Mouse (Mus musculus): ENCODE data around the gene Tmem117. TPM values are rescaled to one million over a fixed set of nuclear protein-coding genes. Genes with fewer than 3 reads are reported as not detected.

Gene Tmem117
- polyA plus RNA-seq, 1 experiment, result 0.42 TPM

DNA sequence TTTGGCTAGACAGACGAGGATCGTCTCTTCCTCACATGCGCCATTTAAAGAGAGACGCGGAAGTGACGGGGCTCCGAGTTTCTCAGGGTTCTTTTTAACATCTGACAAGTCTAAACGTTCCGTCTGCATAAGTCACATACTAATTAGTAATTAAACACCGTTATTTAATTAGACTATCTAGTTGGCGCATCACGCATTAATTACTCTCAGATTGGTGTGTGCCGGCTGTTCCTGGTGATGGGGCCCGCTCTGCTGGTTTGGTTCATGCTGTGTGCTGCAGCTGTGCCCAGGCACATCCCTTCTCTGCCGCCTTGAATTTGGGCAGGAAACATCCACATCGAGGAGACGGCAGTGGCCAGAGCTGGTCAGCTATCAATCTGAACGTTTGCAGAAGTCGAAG lies 142.7 kb downstream of the Tmem117 start:
- no peak overlapping the region for H3K4me3 ChIP-seq (ENCODE audit: control insufficient read depth, insufficient read depth, low read length)
- WGBS, result 91% methylated on average over 19 of the region's 19 CpGs
- H3K36me3 ChIP-seq (ENCODE audit: control insufficient read depth, insufficient read depth, low read length), result no peaks in the 10 kb centered on the region
- DNase-seq, result no peak
- no peaks in the 10 kb centered on the region for H3K27me3 ChIP-seq (ENCODE audit: control insufficient read depth, insufficient read depth, low read length)
- TF ChIP-seq CTCF (IDR thresholded peaks at IDR 0.05; ENCODE audit: borderline replicate concordance, control insufficient read depth, extremely low read depth, insufficient read depth, low read length, poor library complexity), result no peak
- no peak for TF ChIP-seq POLR2A (IDR thresholded peaks at IDR 0.05; ENCODE audit: control insufficient read depth, extremely low read depth, insufficient read depth, low read length, poor library complexity)
- H3K4me1 ChIP-seq (replicated peaks; ENCODE audit: control insufficient read depth, insufficient read depth, low read length), result no peaks in the 10 kb centered on the region
- no peak overlapping the region for H3K27ac ChIP-seq (ENCODE audit: control insufficient read depth, insufficient read depth, low read length)

GRCm38 (mm10) chr15:94776119-94777069 lies 147.4 kb downstream of the Tmem117 start:
- Histone ChIP-seq H3K36me3 (ENCODE audit: control insufficient read depth, insufficient read depth, low read length) (no peaks in the 10 kb centered on the region), H3K27ac (ENCODE audit: control insufficient read depth, insufficient read depth, low read length) (no peak overlapping the region), H3K4me1 (replicated peaks; ENCODE audit: control insufficient read depth, insufficient read depth, low read length) (no peaks in the 10 kb centered on the region), H3K27me3 (ENCODE audit: control insufficient read depth, insufficient read depth, low read length) (no peaks in the 10 kb centered on the region), H3K4me3 (ENCODE audit: control insufficient read depth, insufficient read depth, low read length) (no peak overlapping the region)
- 83% methylated on average over 17 of the region's 17 CpGs for WGBS
- TF ChIP-seq CTCF (IDR thresholded peaks at IDR 0.05; ENCODE audit: borderline replicate concordance, control insufficient read depth, extremely low read depth, insufficient read depth, low read length, poor library complexity) (no peak), POLR2A (IDR thresholded peaks at IDR 0.05; ENCODE audit: control insufficient read depth, extremely low read depth, insufficient read depth, low read length, poor library complexity) (no peak)
- DNase-seq, result no peak

- Histone ChIP-seq H3K36me3 (ENCODE audit: control insufficient read depth, insufficient read depth, low read length) (no peaks in the 10 kb centered on the region), H3K27me3 (ENCODE audit: control insufficient read depth, insufficient read depth, low read length) (no peaks in the 10 kb centered on the region), H3K27ac (ENCODE audit: control insufficient read depth, insufficient read depth, low read length) (no peak overlapping the region), H3K4me1 (replicated peaks; ENCODE audit: control insufficient read depth, insufficient read depth, low read length) (no peaks in the 10 kb centered on the region), H3K4me3 (ENCODE audit: control insufficient read depth, insufficient read depth, low read length) (no peak overlapping the region)
- WGBS, result 83% methylated on average over 1 of the region's 1 CpGs
- no peak for DNase-seq
- no peak for TF ChIP-seq POLR2A (IDR thresholded peaks at IDR 0.05; ENCODE audit: control insufficient read depth, extremely low read depth, insufficient read depth, low read length, poor library complexity)
- no peak for TF ChIP-seq CTCF (IDR thresholded peaks at IDR 0.05; ENCODE audit: borderline replicate concordance, control insufficient read depth, extremely low read depth, insufficient read depth, low read length, poor library complexity)
These were observed 152.5 kb downstream of the Tmem117 start for GRCm38 (mm10) chr15:94781556-94781955.

DNA sequence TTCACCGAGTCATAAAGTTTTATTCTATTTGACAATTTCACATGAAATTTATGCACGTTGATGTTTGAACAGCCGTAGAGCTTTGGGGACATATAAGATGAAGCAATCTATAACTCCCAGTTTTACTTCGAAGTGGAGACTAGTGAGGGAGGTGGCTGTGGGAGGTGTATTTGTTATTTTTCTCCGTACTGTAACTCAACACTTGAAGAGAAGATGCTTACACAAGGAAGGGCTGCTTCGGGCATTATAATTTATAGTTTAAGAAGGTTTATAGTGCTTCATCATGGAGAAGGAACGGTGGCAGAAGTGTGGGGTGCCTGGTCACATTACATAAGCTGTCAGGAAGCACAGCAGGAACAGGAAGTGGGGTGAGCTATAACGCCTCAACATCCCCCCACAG lies 164.4 kb downstream of the Tmem117 start:
- DNase-seq, result no peak
- H3K27me3 ChIP-seq (ENCODE audit: control insufficient read depth, insufficient read depth, low read length), result no peaks in the 10 kb centered on the region

GRCm38 (mm10) chr15:94795484-94795883 lies 166.5 kb downstream of the Tmem117 start:
- Histone ChIP-seq H3K27ac (ENCODE audit: control insufficient read depth, insufficient read depth, low read length) (no peak overlapping the region), H3K4me1 (replicated peaks; ENCODE audit: control insufficient read depth, insufficient read depth, low read length) (no peaks in the 10 kb centered on the region), H3K27me3 (ENCODE audit: control insufficient read depth, insufficient read depth, low read length) (no peaks in the 10 kb centered on the region), H3K4me3 (ENCODE audit: control insufficient read depth, insufficient read depth, low read length) (no peak overlapping the region), H3K36me3 (ENCODE audit: control insufficient read depth, insufficient read depth, low read length) (no peaks in the 10 kb centered on the region)
- no peak for DNase-seq
- TF ChIP-seq POLR2A (IDR thresholded peaks at IDR 0.05; ENCODE audit: control insufficient read depth, extremely low read depth, insufficient read depth, low read length, poor library complexity) (no peak), CTCF (IDR thresholded peaks at IDR 0.05; ENCODE audit: borderline replicate concordance, control insufficient read depth, extremely low read depth, insufficient read depth, low read length, poor library complexity) (no peak)
- 83% methylated on average over 4 of the region's 4 CpGs for WGBS

More for the DNA sequence above, 164.4 kb downstream of the Tmem117 start:
- H3K27ac ChIP-seq (ENCODE audit: control insufficient read depth, insufficient read depth, low read length), result no peak overlapping the region
- no peak overlapping the region for H3K4me3 ChIP-seq (ENCODE audit: control insufficient read depth, insufficient read depth, low read length)
- H3K4me1 ChIP-seq (replicated peaks; ENCODE audit: control insufficient read depth, insufficient read depth, low read length), result no peaks in the 10 kb centered on the region
- no peaks in the 10 kb centered on the region for H3K36me3 ChIP-seq (ENCODE audit: control insufficient read depth, insufficient read depth, low read length)
- WGBS, result 72% methylated on average over 8 of the region's 8 CpGs
- TF ChIP-seq CTCF (IDR thresholded peaks at IDR 0.05; ENCODE audit: borderline replicate concordance, control insufficient read depth, extremely low read depth, insufficient read depth, low read length, poor library complexity) (no peak), POLR2A (IDR thresholded peaks at IDR 0.05; ENCODE audit: control insufficient read depth, extremely low read depth, insufficient read depth, low read length, poor library complexity) (no peak)

DNA sequence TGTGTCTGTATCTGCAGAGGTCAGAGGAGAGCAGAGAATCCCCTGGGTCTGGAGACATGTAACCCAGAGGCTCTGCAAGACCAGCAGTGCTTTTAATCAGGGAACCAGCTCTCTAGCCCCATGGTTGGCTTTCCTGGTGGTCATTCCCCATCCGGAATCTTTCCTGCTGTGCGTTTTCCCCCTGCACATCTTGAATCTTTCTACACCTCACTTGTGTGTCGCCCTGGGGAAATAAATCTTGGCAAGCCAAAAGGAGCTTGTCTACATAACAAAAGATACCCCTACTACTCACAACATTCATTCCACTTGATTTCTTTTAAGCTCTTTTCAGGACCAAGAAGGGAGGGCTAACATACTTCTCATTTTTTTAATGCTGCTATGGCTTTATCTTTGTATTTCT lies 169.2 kb downstream of the Tmem117 start:
- Histone ChIP-seq H3K4me1 (replicated peaks; ENCODE audit: control insufficient read depth, insufficient read depth, low read length) (no peaks in the 10 kb centered on the region), H3K4me3 (ENCODE audit: control insufficient read depth, insufficient read depth, low read length) (no peak overlapping the region), H3K27me3 (ENCODE audit: control insufficient read depth, insufficient read depth, low read length) (no peaks in the 10 kb centered on the region), H3K36me3 (ENCODE audit: control insufficient read depth, insufficient read depth, low read length) (no peaks in the 10 kb centered on the region), H3K27ac (ENCODE audit: control insufficient read depth, insufficient read depth, low read length) (no peak overlapping the region)
- WGBS, result 66% methylated on average over 3 of the region's 3 CpGs
- no peak for DNase-seq
- TF ChIP-seq CTCF (IDR thresholded peaks at IDR 0.05; ENCODE audit: borderline replicate concordance, control insufficient read depth, extremely low read depth, insufficient read depth, low read length, poor library complexity) (no peak), POLR2A (IDR thresholded peaks at IDR 0.05; ENCODE audit: control insufficient read depth, extremely low read depth, insufficient read depth, low read length, poor library complexity) (no peak)
